Mouse (Mus musculus) heart, embryonic 12.5 days (tissue): Measurements from ENCODE around the gene Gm21996. TPM values are rescaled to one million over a fixed set of nuclear protein-coding genes. Genes with fewer than 3 reads are reported as not detected.
"Not testable (repeated sequence)": the region's sequence is repeated elsewhere in the genome, so short reads cannot be mapped to it uniquely, and the experiment has no call there.

Experiments
- ATAC-seq: fragments of 200-750 bp; cut with Nextera tagmentation; 2 replicates; pipeline ENCODE4 v1.8.0; 2017; ENCODE audit warnings: moderate TSS enrichment, moderate library complexity; ENCODE audit not compliant: insufficient number of reproducible peaks, low FRiP score
- H3K27ac ChIP-seq: fragments of 300-500 bp; sonication (generic); 2 replicates; pipeline ENCODE4 v1.5.1; 2016; ENCODE audit warnings: mild to moderate bottlenecking, moderate library complexity; ENCODE audit not compliant: poor library complexity, severe bottlenecking
- H3K27me3 ChIP-seq: fragments of 300-500 bp; sonication (generic); replicated peaks from 2 replicates; pipeline ENCODE4 v1.6.1; 2016; ENCODE audit warnings: mild to moderate bottlenecking, moderate library complexity
- H3K36me3 ChIP-seq: fragments of 300-500 bp; sonication (generic); 2 replicates; pipeline ENCODE4 v1.6.1; 2016; ENCODE audit warnings: mild to moderate bottlenecking, moderate library complexity
- H3K4me1 ChIP-seq: fragments of 300-500 bp; sonication (generic); replicated peaks from 2 replicates; pipeline ENCODE4 v1.6.1; 2016; ENCODE audit warnings: mild to moderate bottlenecking
- H3K4me2 ChIP-seq: fragments of 300-500 bp; sonication (generic); 2 replicates; pipeline ENCODE4 v1.6.1; 2016; ENCODE audit warnings: mild to moderate bottlenecking, moderate library complexity
- H3K4me3 ChIP-seq: fragments of 300-500 bp; sonication (generic); 2 replicates; pipeline ENCODE4 v1.5.1; 2016; ENCODE audit warnings: mild to moderate bottlenecking
- H3K9ac ChIP-seq: fragments of 300-500 bp; sonication (generic); 2 replicates; pipeline ENCODE4 v1.6.1; 2016; ENCODE audit warnings: mild to moderate bottlenecking, moderate library complexity
- H3K9me3 ChIP-seq: fragments of 300-500 bp; sonication (generic); replicated peaks from 2 replicates; pipeline ENCODE4 v1.6.1; 2016; ENCODE audit warnings: mild to moderate bottlenecking, moderate library complexity
- WGBS: fragments of 180-500 bp; shearing (Covaris S2); methylation state at CpG from one replicate; pipeline ENCODE4 v1.1.7; 2016; 5-methylcytosine and 5-hydroxymethylcytosine counted together
- polyA plus RNA-seq: library from polyadenylated mRNA; unstranded; fragments of >200 nt; fragmentation: Nextera tagmentation; extraction: Ambion mirVana; gene quantifications from 2 replicates; pipeline ENCODE4 v1.2.1, GENCODE M21; 2016

Gm21996 gene
- not detected in 2 replicates for polyA plus RNA-seq

- H3K4me2 ChIP-seq, H3K9ac ChIP-seq, H3K27ac ChIP-seq, ATAC-seq, H3K9me3 ChIP-seq, H3K27me3 ChIP-seq, H3K4me3 ChIP-seq, H3K36me3 ChIP-seq, H3K4me1 ChIP-seq: not testable (repeated sequence)
- WGBS = no CpG with 5 or more reads among the region's 7 CpGs
These were observed at the start of gene Gm21996 for GRCm38 (mm10) chrY:89745432-89745831. Gm21996 (minus strand) TSS chrY:89745532.
